ENCODE assay signal across 1 mouse cellular context in the genomic region with DNA sequence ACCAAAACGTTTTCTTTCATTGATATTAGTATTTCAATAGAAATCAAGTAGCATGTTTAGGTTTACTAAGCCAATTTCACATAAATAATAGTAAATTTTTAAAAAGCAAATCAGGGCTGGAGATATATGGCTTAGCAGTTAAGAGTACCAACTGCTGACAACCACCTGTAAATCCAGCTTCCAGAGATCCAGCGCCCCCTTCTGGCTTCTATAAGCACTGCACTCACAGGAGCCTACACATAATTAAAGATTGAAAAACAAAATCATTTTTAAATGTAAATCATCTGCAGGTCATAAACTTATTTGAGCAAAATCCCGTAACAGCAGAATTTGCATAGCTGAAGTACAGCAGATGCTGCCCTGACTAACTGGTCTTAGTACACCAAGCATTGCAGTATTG.
TF ChIP-seq lines count a peak whose summit lies in the region.

No protein-coding gene starts in this region.

TF ChIP-seq in CH12.LX, 34 proteins besides CTCF, POLR2A, EP300 and RAD21 (continued from another document):
- TF ChIP-seq PAX5 (IDR thresholded peaks at IDR 0.05; ENCODE audit: low read length) (no peak), TCF12 (IDR thresholded peaks at IDR 0.05; ENCODE audit: low read depth, low read length) (no peak)
